Comparison of ENCODE assay signal across 8 mouse cellular contexts in the genomic region with DNA sequence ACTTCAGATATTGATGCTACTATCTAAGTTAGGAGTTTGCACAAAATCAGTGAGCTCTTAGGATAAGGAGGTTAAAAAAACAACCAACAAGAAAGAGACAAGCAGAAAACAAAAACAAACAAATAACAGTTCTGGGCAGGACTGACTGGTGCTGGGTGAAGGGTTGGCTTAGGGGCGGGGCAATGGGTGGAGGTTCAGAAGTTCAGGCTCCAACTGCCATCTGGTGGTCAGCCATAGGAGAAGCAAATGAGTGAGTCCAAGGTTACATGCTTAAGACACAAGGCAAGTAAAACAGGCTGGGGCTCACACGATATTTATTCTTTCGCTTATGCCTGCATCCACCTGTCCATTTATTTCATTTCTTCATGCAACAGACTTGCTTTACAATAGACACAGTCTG. TPM values are rescaled to one million over a fixed set of nuclear protein-coding genes. Genes with fewer than 3 reads are reported as not detected.
DNase-seq lines count a peak whose midpoint lies in the region; ATAC-seq and TF ChIP-seq lines count a peak whose summit lies in the region.

No protein-coding gene starts in this region.

- DNase-seq in 3134 (ENCODE audit: extremely low read depth, insufficient read length, low spot score) = peak; percentile 43
- peak; percentile 88 for DNase-seq in adipocyte (ENCODE audit: low spot score)
- DNase-seq in embryo, embryonic 11.5 days (ENCODE audit: low read depth, low spot score) = peak; percentile 26
- peak; percentile 63 to 65 for DNase-seq in heart, adult 2 months
- peak; percentile 69 for DNase-seq in midbrain, postnatal 0 days (ENCODE audit: low spot score)
- DNase-seq in spleen, adult 2 months (ENCODE audit: low read depth in 1 of 2, low spot score in 2 of 2) = peak; percentile 29 to 45

- intact Hi-C loops in heart, adult 2 months (cut with DNase I) = loop anchor here (1.0 to 10.0 kb wide), 5 partner anchors 506 to 1348 kb away; partner anchors contain the start of gene Eda

- no peaks in the 10 kb centered on the region for H3K4me1 ChIP-seq in heart, adult 2 months (ENCODE audit: control insufficient read depth, insufficient read depth, low read length)
- no peaks in the 10 kb centered on the region for H3K4me1 ChIP-seq in kidney, embryonic 14.5 days (ENCODE audit: control insufficient read depth, insufficient read depth, low read length)
- no peaks in the 10 kb centered on the region for H3K4me1 ChIP-seq in limb, embryonic 13.5 days
- H3K4me1 ChIP-seq in midbrain, postnatal 0 days (ENCODE audit: insufficient read depth, low read length) = no peaks in the 10 kb centered on the region
- H3K4me1 ChIP-seq in spleen, adult 2 months (ENCODE audit: control insufficient read depth, insufficient read depth, insufficient read length) = no peaks in the 10 kb centered on the region

- no peak overlapping the region for H3K4me2 ChIP-seq in kidney, embryonic 14.5 days (replicated peaks; ENCODE audit: low read depth, low read length)
- no peak overlapping the region for H3K4me2 ChIP-seq in limb, embryonic 13.5 days (replicated peaks)
- no peak overlapping the region for H3K4me2 ChIP-seq in midbrain, postnatal 0 days (ENCODE audit: low read depth, low read length, poor library complexity, severe bottlenecking)

- H3K79me2 ChIP-seq in heart, adult 2 months (replicated peaks; ENCODE audit: control insufficient read depth, insufficient read depth, low read length) = no peaks in the 10 kb centered on the region

- 0 out of 2 replicates have a peak, but pooled peaks have one; percentile 62 for TF ChIP-seq EP300 in heart, adult 2 months (IDR thresholded peaks at IDR 0.05; ENCODE audit: insufficient read depth, low read depth, low read length)

- no peaks in the 10 kb centered on the region for H3K9me3 ChIP-seq in kidney, embryonic 14.5 days (ENCODE audit: control insufficient read depth, low read length)
- H3K9me3 ChIP-seq in limb, embryonic 13.5 days = no peaks in the 10 kb centered on the region
- H3K9me3 ChIP-seq in midbrain, postnatal 0 days (ENCODE audit: low read length) = no peaks in the 10 kb centered on the region

- WGBS in heart, adult 2 months = 18% methylated on average over 3 of the region's 3 CpGs
- 31% methylated on average over 3 of the region's 3 CpGs for WGBS in kidney, embryonic 14.5 days
- 30% methylated on average over 3 of the region's 3 CpGs for WGBS in limb, embryonic 13.5 days
- WGBS in midbrain, postnatal 0 days = 27% methylated on average over 3 of the region's 3 CpGs
- WGBS in spleen, adult 2 months = 28% methylated on average over 3 of the region's 3 CpGs

- no peak overlapping the region for H3K4me3 ChIP-seq in heart, adult 2 months
- no peak overlapping the region for H3K4me3 ChIP-seq in kidney, embryonic 14.5 days (ENCODE audit: low read length)
- no peak overlapping the region for H3K4me3 ChIP-seq in limb, embryonic 13.5 days
- no peak overlapping the region for H3K4me3 ChIP-seq in midbrain, postnatal 0 days (ENCODE audit: low read depth, low read length)
- H3K4me3 ChIP-seq in spleen, adult 2 months (ENCODE audit: extremely low read depth, insufficient read depth, insufficient read length) = no peak overlapping the region

- no peaks in the 10 kb centered on the region for H3K27me3 ChIP-seq in heart, adult 2 months (ENCODE audit: control insufficient read depth, insufficient read depth, low read length)
- no peaks in the 10 kb centered on the region; the same call in 1 of the 2 replicates for H3K27me3 ChIP-seq in kidney, embryonic 14.5 days (ENCODE audit: control insufficient read depth, insufficient read depth, low read length)
- peaks cover 17% of the 10 kb centered on the region; the same call in 1 of the 2 replicates for H3K27me3 ChIP-seq in limb, embryonic 13.5 days
- H3K27me3 ChIP-seq in midbrain, postnatal 0 days (ENCODE audit: insufficient read depth, low read length) = no peaks in the 10 kb centered on the region; the same call in 1 of the 2 replicates
- H3K27me3 ChIP-seq in spleen, adult 2 months (ENCODE audit: control insufficient read depth, insufficient read depth, low read length) = no peaks in the 10 kb centered on the region

- no peak for TF ChIP-seq POLR2A in heart, adult 2 months (IDR thresholded peaks at IDR 0.05; ENCODE audit: insufficient read depth, low read depth, low read length)
- TF ChIP-seq POLR2A in spleen, adult 2 months (IDR thresholded peaks at IDR 0.05; ENCODE audit: low read depth, low read length) = no peak

- no peaks in the 10 kb centered on the region for H3K36me3 ChIP-seq in heart, adult 2 months (ENCODE audit: control insufficient read depth, insufficient read depth, low read length)
- no peaks in the 10 kb centered on the region for H3K36me3 ChIP-seq in kidney, embryonic 14.5 days (ENCODE audit: control insufficient read depth, insufficient read depth, low read length)
- H3K36me3 ChIP-seq in limb, embryonic 13.5 days = no peaks in the 10 kb centered on the region
- H3K36me3 ChIP-seq in midbrain, postnatal 0 days (ENCODE audit: insufficient read depth, low read length) = no peaks in the 10 kb centered on the region
- no peaks in the 10 kb centered on the region for H3K36me3 ChIP-seq in spleen, adult 2 months (ENCODE audit: control insufficient read depth, insufficient read depth, low read length)

- no peak overlapping the region for H3K27ac ChIP-seq in heart, adult 2 months
- no peak overlapping the region for H3K27ac ChIP-seq in kidney, embryonic 14.5 days (ENCODE audit: low read depth, low read length)
- no peak overlapping the region for H3K27ac ChIP-seq in limb, embryonic 13.5 days
- H3K27ac ChIP-seq in midbrain, postnatal 0 days (ENCODE audit: low read depth, low read length) = no peak overlapping the region
- H3K27ac ChIP-seq in spleen, adult 2 months (ENCODE audit: insufficient read depth, low read length) = no peak overlapping the region

- peak; percentile 81; the same call in 1 of the 2 replicates for ATAC-seq in kidney, embryonic 14.5 days (ENCODE audit: low FRiP score, low TSS enrichment)
- ATAC-seq in limb, embryonic 13.5 days (ENCODE audit: low FRiP score, low read depth) = 0 out of 2 replicates have a peak, but pooled peaks have one; percentile 44
- ATAC-seq in midbrain, postnatal 0 days (ENCODE audit: low FRiP score) = 0 out of 2 replicates have a peak, but pooled peaks have one; percentile 75

- no peak overlapping the region for H3K9ac ChIP-seq in heart, adult 2 months (ENCODE audit: low read depth, low read length)
- H3K9ac ChIP-seq in kidney, embryonic 14.5 days (ENCODE audit: low read depth, low read length) = no peak overlapping the region
- H3K9ac ChIP-seq in limb, embryonic 13.5 days = no peak overlapping the region
- H3K9ac ChIP-seq in midbrain, postnatal 0 days (replicated peaks; ENCODE audit: low read length, poor library complexity, severe bottlenecking) = no peak overlapping the region

- TF ChIP-seq CTCF in heart, adult 2 months (IDR thresholded peaks at IDR 0.05) = peak; percentile 80
- peak; percentile 80 for TF ChIP-seq CTCF in midbrain, postnatal 0 days (IDR thresholded peaks at IDR 0.05)
- TF ChIP-seq CTCF in spleen, adult 2 months (IDR thresholded peaks at IDR 0.05; ENCODE audit: extremely low read depth, insufficient read depth, insufficient read length, insufficient replicate concordance) = peak; percentile 44; the same call in 1 of the 2 replicates

RNA-seq across cellular contexts. Expression of gene Igbp1, which starts 13.8 kb away (rescaled TPM):
- total RNA-seq in heart, adult 2 months (2021) = 10 to 100 TPM; 34.9 to 41.9 TPM
- polyA plus RNA-seq in heart, adult 2 months (2012; rRNA removed) = 18.7 and 33.8 TPM in 2 replicates
- polyA plus RNA-seq in kidney, embryonic 14.5 days (2014; fragmentation: Nextera tagmentation; extraction: Ambion mirVana) = 53.7 and 58.5 TPM in 2 replicates
- 37.2 and 40.7 TPM in 2 replicates for polyA plus RNA-seq in limb, embryonic 13.5 days (2015; fragmentation: Nextera tagmentation; extraction: Ambion mirVana)
- 35.3 and 39.6 TPM in 2 replicates for total RNA-seq in midbrain, postnatal 0 days (2014; rRNA removed)
- polyA plus RNA-seq in midbrain, postnatal 0 days (2015; fragmentation: Nextera tagmentation; extraction: Ambion mirVana) = 26.0 TPM in 2 replicates
- polyA plus RNA-seq in spleen, adult 2 months (2012; rRNA removed) = 9.7 and 11.5 TPM in 2 replicates

RNA-seq across cellular contexts. Expression of gene Awat2, which starts 37.8 kb away (rescaled TPM):
- not detected for total RNA-seq in heart, adult 2 months (2021)
- polyA plus RNA-seq in heart, adult 2 months (2012; rRNA removed) = 0.12 TPM in 1 of 2 replicates, not detected in the other
- 0.42 and 0.86 TPM in 2 replicates for polyA plus RNA-seq in kidney, embryonic 14.5 days (2014; fragmentation: Nextera tagmentation; extraction: Ambion mirVana)
- polyA plus RNA-seq in limb, embryonic 13.5 days (2015; fragmentation: Nextera tagmentation; extraction: Ambion mirVana) = 0.77 and 0.89 TPM in 2 replicates
- not detected in 2 replicates for total RNA-seq in midbrain, postnatal 0 days (2014; rRNA removed)
- polyA plus RNA-seq in midbrain, postnatal 0 days (2015; fragmentation: Nextera tagmentation; extraction: Ambion mirVana) = 0.10 TPM in 1 of 2 replicates, not detected in the other
- 0.20 and 0.26 TPM in 2 replicates for polyA plus RNA-seq in spleen, adult 2 months (2012; rRNA removed)

RNA-seq across cellular contexts. Expression of gene Dgat2l6, which starts 44.3 kb away (rescaled TPM):
- total RNA-seq in heart, adult 2 months (2021) = not detected
- polyA plus RNA-seq in heart, adult 2 months (2012; rRNA removed) = not detected in 2 replicates
- not detected in 2 replicates for polyA plus RNA-seq in kidney, embryonic 14.5 days (2014; fragmentation: Nextera tagmentation; extraction: Ambion mirVana)
- not detected in 2 replicates for polyA plus RNA-seq in limb, embryonic 13.5 days (2015; fragmentation: Nextera tagmentation; extraction: Ambion mirVana)
- total RNA-seq in midbrain, postnatal 0 days (2014; rRNA removed) = not detected in 2 replicates
- polyA plus RNA-seq in midbrain, postnatal 0 days (2015; fragmentation: Nextera tagmentation; extraction: Ambion mirVana) = not detected in 2 replicates
- not detected in 2 replicates for polyA plus RNA-seq in spleen, adult 2 months (2012; rRNA removed)

RNA-seq across cellular contexts. Expression of gene Otud6a, which starts 51.5 kb away (rescaled TPM):
- not detected for total RNA-seq in heart, adult 2 months (2021)
- not detected in 2 replicates for polyA plus RNA-seq in heart, adult 2 months (2012; rRNA removed)
- not detected in 2 replicates for polyA plus RNA-seq in kidney, embryonic 14.5 days (2014; fragmentation: Nextera tagmentation; extraction: Ambion mirVana)
- polyA plus RNA-seq in limb, embryonic 13.5 days (2015; fragmentation: Nextera tagmentation; extraction: Ambion mirVana) = not detected in 2 replicates
- total RNA-seq in midbrain, postnatal 0 days (2014; rRNA removed) = not detected in 2 replicates
- not detected in 2 replicates for polyA plus RNA-seq in midbrain, postnatal 0 days (2015; fragmentation: Nextera tagmentation; extraction: Ambion mirVana)
- polyA plus RNA-seq in spleen, adult 2 months (2012; rRNA removed) = not detected in 2 replicates

Comparison
In these comparisons a context has a peak if more than half of its experiments do, and no peak if none do; other contexts are left out.
1. DNase-seq: peak in every context shown above with its lines; median percentile 88 in adipocyte; 69 in midbrain, postnatal 0 days; 64 in heart, adult 2 months; 43 in 3134; 37 in spleen, adult 2 months; 26 in embryo, embryonic 11.5 days.